Mouse (Mus musculus) ES-Bruce4 (cell line): Measurements from ENCODE around the gene Cep85l. TPM values are rescaled to one million over a fixed set of nuclear protein-coding genes. Genes with fewer than 3 reads are reported as not detected.

ENCODE experiments used
- H3K27ac ChIP-seq: 2 replicates; pipeline ENCODE4 v1.5.1; 2012; ENCODE audit warnings: low read length, inconsistent platforms; ENCODE audit not compliant: insufficient read depth
- H3K27me3 ChIP-seq: 2 replicates; pipeline ENCODE4 v1.6.1; 2012; ENCODE audit warnings: mild to moderate bottlenecking, low read length, inconsistent platforms; ENCODE audit not compliant: control insufficient read depth, poor library complexity, insufficient read depth, severe bottlenecking
- H3K36me3 ChIP-seq: 2 replicates; pipeline ENCODE4 v1.6.1; 2012; ENCODE audit warnings: inconsistent platforms, mild to moderate bottlenecking, low read length, moderate library complexity; ENCODE audit not compliant: control insufficient read depth, poor library complexity, insufficient read depth, severe bottlenecking
- H3K4me1 ChIP-seq: one replicate; pipeline ENCODE4 v1.8.1; 2011; ENCODE audit warnings: low read length; ENCODE audit not compliant: control insufficient read depth, insufficient read depth
- H3K4me3 ChIP-seq: 2 replicates; pipeline ENCODE4 v1.5.1; 2011; ENCODE audit warnings: low read depth, mild to moderate bottlenecking, low read length
- H3K9ac ChIP-seq: 2 replicates; pipeline ENCODE4 v1.6.1; 2012; ENCODE audit warnings: low read depth, mild to moderate bottlenecking, inconsistent platforms; ENCODE audit not compliant: poor library complexity, severe bottlenecking
- H3K9me3 ChIP-seq: replicated peaks from 2 replicates; pipeline ENCODE4 v1.6.1; 2012; ENCODE audit warnings: mild to moderate bottlenecking, low read length, inconsistent platforms; ENCODE audit not compliant: control insufficient read depth, poor library complexity, insufficient read depth, severe bottlenecking
- CTCF ChIP-seq: IDR thresholded peaks from one replicate; pipeline ENCODE4 v1.8.1; 2011; ENCODE audit warnings: low read depth, low read length
- EP300 ChIP-seq: IDR thresholded peaks from 2 replicates; pipeline ENCODE4 v1.6.1; 2011; ENCODE audit warnings: low read depth, low read length; ENCODE audit not compliant: insufficient read depth
- POLR2A ChIP-seq: IDR thresholded peaks from one replicate; pipeline ENCODE4 v1.8.1; 2011; ENCODE audit warnings: low read length; ENCODE audit not compliant: insufficient read depth
- polyA plus RNA-seq: library from polyadenylated mRNA; stranded (reverse); fragments of >200 nt; gene quantifications from 2 replicates; pipeline ENCODE4 v1.2.4, GENCODE M21; 2011; ENCODE audit warnings: low read depth; ENCODE audit not compliant: missing spikeins, insufficient read depth, insufficient read length

Gene Cep85l
- polyA plus RNA-seq, 1 experiment = 5.0 TPM

DNA sequence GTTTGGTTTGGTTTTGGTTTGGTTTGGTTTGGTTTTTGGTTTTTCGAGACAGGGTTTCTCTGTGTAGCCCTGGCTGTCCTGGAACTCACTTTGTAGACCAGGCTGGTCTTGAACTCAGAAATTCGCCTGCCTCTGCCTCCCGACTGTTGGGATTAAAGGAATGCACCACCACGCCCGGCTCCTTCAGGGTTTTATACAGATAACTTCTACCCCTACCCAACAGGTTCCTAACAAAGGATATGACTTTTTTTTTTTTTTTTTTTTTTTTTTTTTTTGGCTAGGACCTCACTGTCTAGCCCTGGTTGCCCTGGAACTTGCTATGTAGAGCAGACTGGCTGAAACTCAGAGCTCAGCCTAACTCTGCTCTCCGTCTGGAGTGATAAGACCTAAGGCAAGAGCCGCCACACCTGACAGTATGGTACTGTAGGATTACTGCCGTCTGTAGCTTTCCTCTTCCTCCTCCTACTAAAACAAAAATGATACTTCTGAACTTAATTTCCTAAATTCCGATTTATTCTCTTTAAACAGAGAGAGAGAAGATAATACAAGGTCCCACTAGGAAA, 37.5 kb downstream of the Cep85l start:
- no peaks in the 10 kb centered on the region for H3K9me3 ChIP-seq
- H3K27me3 ChIP-seq = no peaks in the 10 kb centered on the region
- no peaks in the 10 kb centered on the region for H3K4me1 ChIP-seq
- H3K36me3 ChIP-seq = no peaks in the 10 kb centered on the region
- H3K4me3 ChIP-seq = no peak overlapping the region
- no peak overlapping the region for H3K9ac ChIP-seq
- no peak for TF ChIP-seq EP300
- TF ChIP-seq POLR2A = no peak
- TF ChIP-seq CTCF = no peak
- H3K27ac ChIP-seq = no peak overlapping the region

DNA sequence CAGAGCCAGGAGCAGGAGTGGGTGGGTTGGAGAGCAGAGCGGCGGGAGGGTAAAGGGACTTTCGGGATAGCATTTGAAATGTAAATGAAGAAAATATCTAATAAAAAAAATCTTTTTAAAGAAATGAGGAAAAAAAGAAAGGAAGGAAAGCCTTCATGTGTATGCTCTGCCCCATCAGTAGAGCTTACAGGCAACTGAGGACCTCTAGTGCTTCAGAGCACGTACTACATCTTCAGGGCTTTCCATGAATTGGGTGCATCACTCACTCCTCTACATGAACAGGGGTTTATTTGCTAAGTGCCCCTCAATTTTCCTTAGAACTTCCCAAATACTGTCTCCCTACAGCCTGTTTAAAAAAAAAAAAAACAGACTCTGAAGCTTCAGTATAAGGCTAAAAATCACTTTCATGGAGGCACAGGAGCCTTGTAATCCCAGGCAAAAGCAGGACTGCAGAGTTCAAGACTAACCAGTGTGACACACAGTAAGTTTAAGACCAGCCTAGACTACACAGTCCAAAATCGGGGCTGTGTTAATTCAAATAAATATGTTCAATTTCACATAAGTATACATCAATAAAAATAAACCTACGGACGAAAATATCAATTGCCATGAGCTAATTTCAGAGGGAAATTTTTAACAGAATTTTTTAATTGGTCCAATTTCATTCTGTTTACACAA, 38.3 kb downstream of the Cep85l start:
- TF ChIP-seq CTCF (peak; percentile 27), POLR2A (no peak)
- H3K36me3 ChIP-seq = no peaks in the 10 kb centered on the region
- H3K4me1 ChIP-seq = no peaks in the 10 kb centered on the region
- H3K27me3 ChIP-seq = no peaks in the 10 kb centered on the region
- no peak overlapping the region for H3K4me3 ChIP-seq
- H3K9me3 ChIP-seq = no peaks in the 10 kb centered on the region
- H3K9ac ChIP-seq = no peak overlapping the region
- H3K27ac ChIP-seq = no peak overlapping the region

DNA sequence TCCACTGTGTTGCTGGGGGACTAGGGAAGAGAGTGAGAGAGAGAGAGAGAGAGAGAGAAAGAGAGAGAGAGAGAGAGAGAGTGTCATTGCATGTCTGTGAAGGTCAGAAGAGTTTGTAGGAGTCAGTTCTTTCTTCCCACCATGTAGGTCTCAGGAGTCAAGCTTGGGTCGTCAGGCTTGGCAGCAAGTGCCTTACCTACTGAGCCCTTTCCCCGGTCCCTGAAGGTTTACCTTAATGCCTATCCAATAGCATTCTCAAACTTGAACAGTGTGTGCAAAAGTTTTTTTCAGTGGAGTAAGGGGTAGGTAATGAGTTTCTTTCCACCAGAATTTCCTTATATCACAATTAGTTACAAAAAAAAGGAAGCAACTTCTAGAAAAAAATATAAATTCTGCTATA, 40.7 kb downstream of the Cep85l start:
- Histone ChIP-seq H3K9me3 (no peaks in the 10 kb centered on the region), H3K27ac (no peak overlapping the region)
- TF ChIP-seq POLR2A (no peak), CTCF (no peak), EP300 (no peak)

DNA sequence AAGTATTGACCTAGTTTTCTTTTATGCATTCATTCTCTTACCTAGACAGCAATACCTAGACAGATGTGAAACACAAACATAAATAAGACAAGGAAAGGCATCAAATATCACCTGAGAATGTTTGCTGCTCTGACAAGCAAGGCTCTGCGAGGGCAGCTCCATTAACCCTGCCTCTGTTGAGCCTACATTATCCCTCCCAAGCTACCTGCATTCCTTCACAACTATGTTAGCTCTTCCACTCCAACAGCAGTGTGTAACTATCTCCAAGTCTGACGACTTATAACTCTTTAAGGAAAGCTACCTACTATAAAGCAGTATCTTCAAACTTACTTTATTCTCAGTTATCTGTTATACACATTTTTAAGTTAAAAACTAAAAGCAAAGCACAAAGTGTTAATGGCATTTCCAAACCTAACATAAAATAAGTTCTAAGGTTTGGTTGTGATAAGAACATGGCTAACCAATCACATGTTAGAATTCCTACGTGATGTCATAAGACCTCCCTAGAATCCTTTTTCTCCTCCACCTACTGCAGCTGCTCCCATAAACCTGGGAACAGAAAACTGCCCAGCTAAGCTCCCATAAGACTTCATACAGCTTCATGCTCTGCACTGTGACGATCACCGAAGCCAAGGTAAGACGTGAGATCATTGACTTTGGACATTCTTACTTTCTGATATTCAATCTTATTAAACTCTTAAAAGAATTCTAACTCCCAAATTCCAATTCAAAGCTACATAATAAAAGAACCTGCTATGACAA, 42.4 kb downstream of the Cep85l start, which contains the start of gene Pln:
Gene Pln (plus strand): TSS at position 506 of the 762 bp plus-strand sequence.
- no peaks in the 10 kb centered on the region for H3K9me3 ChIP-seq

More for the DNA sequence above, 40.7 kb downstream of the Cep85l start:
- H3K9ac ChIP-seq = no peak overlapping the region
- no peak overlapping the region for H3K4me3 ChIP-seq
- H3K36me3 ChIP-seq = no peaks in the 10 kb centered on the region
- H3K27me3 ChIP-seq = no peaks in the 10 kb centered on the region
- no peaks in the 10 kb centered on the region for H3K4me1 ChIP-seq

DNA sequence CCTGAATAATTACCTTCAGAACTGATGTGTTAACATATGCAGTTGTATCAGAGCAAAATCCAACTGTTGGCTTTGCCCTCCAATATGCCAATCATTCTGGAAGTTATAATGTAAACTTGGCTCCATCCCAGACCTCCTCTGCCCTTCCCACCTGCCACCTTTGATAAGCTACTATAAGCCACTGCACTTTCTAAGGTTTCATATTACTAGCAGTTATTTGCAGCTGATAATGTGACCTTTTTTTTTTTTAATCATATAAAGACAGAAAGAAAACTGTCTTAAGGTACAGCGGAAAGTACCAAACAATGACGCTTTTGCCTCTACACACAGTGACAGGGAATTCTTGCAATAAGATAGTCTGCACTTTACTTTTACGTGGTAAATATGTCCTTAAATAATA, 43.8 kb downstream of the Cep85l start:
- H3K9ac ChIP-seq = no peak overlapping the region
- H3K36me3 ChIP-seq = no peaks in the 10 kb centered on the region
- no peaks in the 10 kb centered on the region for H3K27me3 ChIP-seq
- TF ChIP-seq POLR2A = no peak
- no peaks in the 10 kb centered on the region for H3K4me1 ChIP-seq
- no peaks in the 10 kb centered on the region for H3K9me3 ChIP-seq
- H3K4me3 ChIP-seq = no peak overlapping the region
- no peak overlapping the region for H3K27ac ChIP-seq

More for the DNA sequence above, 42.4 kb downstream of the Cep85l start, which contains the start of gene Pln:
- Histone ChIP-seq H3K27me3 (no peaks in the 10 kb centered on the region), H3K36me3 (no peaks in the 10 kb centered on the region), H3K4me1 (no peaks in the 10 kb centered on the region), H3K27ac (no peak within 1 kb of the TSS), H3K4me3 (no peak within 1 kb of the TSS), H3K9ac (no peak within 1 kb of the TSS)
- no peak for TF ChIP-seq EP300
- TF ChIP-seq CTCF = no peak
- no peak for TF ChIP-seq POLR2A

DNA sequence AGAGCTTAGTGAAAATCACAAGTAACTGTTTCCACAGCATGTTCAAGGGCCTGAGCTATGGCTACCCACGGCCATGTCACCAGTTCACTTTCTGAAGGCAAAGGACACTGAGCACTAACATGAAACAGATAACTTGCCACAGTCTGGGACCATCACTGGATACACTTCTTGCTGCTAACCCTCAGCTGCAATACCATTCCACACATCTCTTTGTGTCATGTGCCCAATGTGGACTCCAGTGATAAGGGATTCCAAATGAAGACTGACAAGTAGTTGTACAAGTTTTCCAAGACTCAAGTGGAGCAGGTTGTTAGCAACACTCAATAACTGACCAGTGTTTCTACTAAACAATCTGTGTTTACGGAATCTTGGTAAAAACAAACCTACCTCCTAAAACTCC, 44.5 kb downstream of the Cep85l start:
- no peak overlapping the region for H3K4me3 ChIP-seq
- H3K27ac ChIP-seq = no peak overlapping the region
- no peak overlapping the region for H3K9ac ChIP-seq
- no peaks in the 10 kb centered on the region for H3K9me3 ChIP-seq
- H3K27me3 ChIP-seq = no peaks in the 10 kb centered on the region
- H3K4me1 ChIP-seq = no peaks in the 10 kb centered on the region
- TF ChIP-seq CTCF (no peak), POLR2A (no peak), EP300 (no peak)
- H3K36me3 ChIP-seq = no peaks in the 10 kb centered on the region
